Mouse (Mus musculus) fibroblast of lung, adult 2 months (primary cell): ENCODE results near the gene Gm48551.

Experiments
- DNase-seq: peaks from one replicate; pipeline ENCODE4 v3.0.0-alpha.2; 2011; ENCODE audit warnings: low read depth

The Gm48551 gene

GRCm38 (mm10) chr10:81418216-81419070 is 34.2 kb downstream of the Gm48551 start:
- DNase-seq: no peak

GRCm38 (mm10) chr10:81419111-81419928 is 35.1 kb downstream of the Gm48551 start:
- no peak for DNase-seq

GRCm38 (mm10) chr10:81420191-81420767 is 36.0 kb downstream of the Gm48551 start:
- no peak for DNase-seq

- DNase-seq: no peak
Measured at GRCm38 (mm10) chr10:81421041-81421796, 37.0 kb downstream of the Gm48551 start.

GRCm38 (mm10) chr10:81421797-81422100 is 37.5 kb downstream of the Gm48551 start:
- DNase-seq: no peak

GRCm38 (mm10) chr10:81422191-81422590 is 37.9 kb downstream of the Gm48551 start:
- no peak for DNase-seq

- no peak for DNase-seq
Measured at GRCm38 (mm10) chr10:81422661-81423217, 38.5 kb downstream of the Gm48551 start.

- no peak for DNase-seq
Measured at GRCm38 (mm10) chr10:81423476-81424245, 39.4 kb downstream of the Gm48551 start.

- DNase-seq: no peak
Measured at GRCm38 (mm10) chr10:81424246-81425051, 40.2 kb downstream of the Gm48551 start.

- peak; percentile 73 for DNase-seq
Measured at GRCm38 (mm10) chr10:81425236-81425850, 41.1 kb downstream of the Gm48551 start.

- DNase-seq: no peak
Measured at GRCm38 (mm10) chr10:81426081-81426671, 41.9 kb downstream of the Gm48551 start.

GRCm38 (mm10) chr10:81426897-81427296 is 42.6 kb downstream of the Gm48551 start:
- DNase-seq: no peak

GRCm38 (mm10) chr10:81427327-81427726 is 43.1 kb downstream of the Gm48551 start:
- no peak for DNase-seq

- no peak for DNase-seq
Measured at GRCm38 (mm10) chr10:81427804-81428506, 43.7 kb downstream of the Gm48551 start.

GRCm38 (mm10) chr10:81428507-81428870 is 44.2 kb downstream of the Gm48551 start:
- no peak for DNase-seq

- no peak for DNase-seq
Measured at GRCm38 (mm10) chr10:81429092-81429491, 44.8 kb downstream of the Gm48551 start.

GRCm38 (mm10) chr10:81429605-81430061 is 45.4 kb downstream of the Gm48551 start:
- no peak for DNase-seq

- no peak for DNase-seq
Measured at GRCm38 (mm10) chr10:81430141-81430830, 46.0 kb downstream of the Gm48551 start.
